Mouse (Mus musculus) forebrain, embryonic 11.5 days (tissue): ENCODE results near the gene Dpm1. TPM values are rescaled to one million over a fixed set of nuclear protein-coding genes. Genes with fewer than 3 reads are reported as not detected.
A peak's percentile ranks its signal among the peaks of the same experiment; 100 is the strongest.

Experiments
- ATAC-seq: fragments of 200-750 bp; cut with Nextera tagmentation; replicated peaks from 2 replicates; pipeline ENCODE4 v1.8.0; 2017; ENCODE audit warnings: moderate TSS enrichment; ENCODE audit not compliant: low FRiP score
- DNase-seq: peaks from one replicate; pipeline ENCODE4 v3.0.0-alpha.2; 2017; ENCODE audit warnings: low spot score
- H3K27ac ChIP-seq: fragments of 300-500 bp; sonication (generic); 2 replicates; pipeline ENCODE4 v1.5.1; 2014; ENCODE audit warnings: low read depth, low read length
- H3K27me3 ChIP-seq: fragments of 300-500 bp; sonication (generic); 2 replicates; pipeline ENCODE4 v1.6.1; 2014; ENCODE audit warnings: mild to moderate bottlenecking, low read length, mixed read lengths; ENCODE audit not compliant: control insufficient read depth, insufficient read depth
- H3K36me3 ChIP-seq: fragments of 300-500 bp; sonication (generic); 2 replicates; pipeline ENCODE4 v1.6.1; 2014; ENCODE audit warnings: mild to moderate bottlenecking, low read length, moderate library complexity, mixed read lengths; ENCODE audit not compliant: control insufficient read depth, insufficient read depth
- H3K4me1 ChIP-seq: fragments of 300-500 bp; sonication (generic); replicated peaks from 2 replicates; pipeline ENCODE4 v1.6.1; 2014; ENCODE audit warnings: low read length, mixed read lengths; ENCODE audit not compliant: control insufficient read depth, insufficient read depth
- H3K4me2 ChIP-seq: fragments of 300-500 bp; sonication (generic); 2 replicates; pipeline ENCODE4 v1.6.1; 2014; ENCODE audit warnings: low read depth, mild to moderate bottlenecking, low read length, moderate library complexity, mixed read lengths; ENCODE audit not compliant: severe bottlenecking
- H3K4me3 ChIP-seq: fragments of 300-500 bp; sonication (generic); 2 replicates; pipeline ENCODE4 v1.5.1; 2014; ENCODE audit warnings: low read depth, low read length
- H3K9ac ChIP-seq: fragments of 300-500 bp; sonication (generic); 2 replicates; pipeline ENCODE4 v1.6.1; 2014; ENCODE audit warnings: low read length
- H3K9me3 ChIP-seq: fragments of 300-500 bp; sonication (generic); 2 replicates; pipeline ENCODE4 v1.6.1; 2016; ENCODE audit warnings: low read length, mixed read lengths; ENCODE audit not compliant: control insufficient read depth
- WGBS: fragments of 180-500 bp; shearing (Covaris S2); extraction: QIAGEN DNeasy Blood & Tissue Kit; methylation state at CpG from one replicate; pipeline ENCODE4 v1.1.7; 2014; 5-methylcytosine and 5-hydroxymethylcytosine counted together
- polyA plus RNA-seq: library from polyadenylated mRNA; unstranded; fragments of >200 nt; fragmentation: Nextera tagmentation; extraction: Ambion mirVana; gene quantifications from 2 replicates; pipeline ENCODE4 v1.2.1, GENCODE M21; 2014

Gene Dpm1
- polyA plus RNA-seq, 1 experiment from 2014 or later = 58.6 TPM

GRCm38 (mm10) chr2:168256506-168256905 lies 26.1 kb upstream of the Dpm1 start:
- Histone ChIP-seq H3K9me3 (no peaks in the 10 kb centered on the region), H3K4me2 (no peak overlapping the region), H3K9ac (no peak overlapping the region), H3K27ac (no peak overlapping the region), H3K36me3 (no peaks in the 10 kb centered on the region), H3K4me3 (no peak overlapping the region), H3K27me3 (no peaks in the 10 kb centered on the region), H3K4me1 (no peaks in the 10 kb centered on the region; the same call in 1 of the 2 replicates)
- WGBS = 81% methylated on average over 3 of the region's 3 CpGs
- no peak for ATAC-seq
- no peak for DNase-seq

- H3K9me3 ChIP-seq = no peaks in the 10 kb centered on the region
- H3K4me3 ChIP-seq = no peak overlapping the region
- DNase-seq (no peak), ATAC-seq (peak; percentile 54)
- H3K27ac ChIP-seq = no peak overlapping the region
- no peaks in the 10 kb centered on the region for H3K36me3 ChIP-seq
- no peak overlapping the region for H3K4me2 ChIP-seq
- no peaks in the 10 kb centered on the region; the same call in 1 of the 2 replicates for H3K4me1 ChIP-seq
- H3K27me3 ChIP-seq = no peaks in the 10 kb centered on the region
- no peak overlapping the region for H3K9ac ChIP-seq
- 74% methylated on average over 7 of the region's 7 CpGs for WGBS
These were observed 23.4 kb upstream of the Dpm1 start for GRCm38 (mm10) chr2:168253822-168254221.

GRCm38 (mm10) chr2:168252639-168253292 lies 22.4 kb upstream of the Dpm1 start:
- DNase-seq (peak; percentile 80), ATAC-seq (no peak)
- Histone ChIP-seq H3K36me3 (no peaks in the 10 kb centered on the region), H3K27me3 (no peaks in the 10 kb centered on the region), H3K9me3 (no peaks in the 10 kb centered on the region), H3K4me1 (no peaks in the 10 kb centered on the region; the same call in 1 of the 2 replicates), H3K4me2 (peak overlapping the region; percentile 36; the same call in 1 of the 2 replicates), H3K4me3 (no peak overlapping the region), H3K9ac (no peak overlapping the region; the same call in 1 of the 2 replicates), H3K27ac (no peak overlapping the region)
- WGBS = 15% methylated on average over 16 of the region's 16 CpGs

- WGBS = 14% methylated on average over 8 of the region's 8 CpGs
- no peak for ATAC-seq
- peak; percentile 90 for DNase-seq
- Histone ChIP-seq H3K4me3 (no peak overlapping the region), H3K27ac (no peak overlapping the region), H3K9ac (no peak overlapping the region), H3K36me3 (no peaks in the 10 kb centered on the region), H3K4me1 (no peaks in the 10 kb centered on the region; the same call in 1 of the 2 replicates), H3K4me2 (no peak overlapping the region), H3K9me3 (no peaks in the 10 kb centered on the region), H3K27me3 (no peaks in the 10 kb centered on the region)
These were observed 19.9 kb upstream of the Dpm1 start for GRCm38 (mm10) chr2:168250270-168250669.

- H3K36me3 ChIP-seq = no peaks in the 10 kb centered on the region
- no peak overlapping the region for H3K27ac ChIP-seq
- ATAC-seq (no peak), DNase-seq (peak; percentile 70)
- H3K9ac ChIP-seq = no peak overlapping the region
- 12% methylated on average over 2 of the region's 2 CpGs for WGBS
- no peaks in the 10 kb centered on the region for H3K27me3 ChIP-seq
- H3K9me3 ChIP-seq = no peaks in the 10 kb centered on the region
- no peak overlapping the region for H3K4me2 ChIP-seq
- H3K4me3 ChIP-seq = no peak overlapping the region
- no peaks in the 10 kb centered on the region; the same call in 1 of the 2 replicates for H3K4me1 ChIP-seq
These were observed 18.5 kb upstream of the Dpm1 start for GRCm38 (mm10) chr2:168248856-168249245.

- Histone ChIP-seq H3K27ac (no peak overlapping the region), H3K4me3 (no peak overlapping the region), H3K4me2 (no peak overlapping the region), H3K9ac (no peak overlapping the region), H3K4me1 (no peaks in the 10 kb centered on the region; the same call in 1 of the 2 replicates), H3K36me3 (no peaks in the 10 kb centered on the region), H3K9me3 (no peaks in the 10 kb centered on the region), H3K27me3 (no peaks in the 10 kb centered on the region)
- DNase-seq (no peak), ATAC-seq (no peak)
- 76% methylated on average over 8 of the region's 8 CpGs for WGBS
These were observed 17.9 kb upstream of the Dpm1 start for GRCm38 (mm10) chr2:168248167-168248855.

- WGBS = 33% methylated on average over 8 of the region's 8 CpGs
- Histone ChIP-seq H3K9ac (no peak overlapping the region), H3K4me2 (no peak overlapping the region), H3K27ac (no peak overlapping the region), H3K4me1 (no peaks in the 10 kb centered on the region), H3K36me3 (no peaks in the 10 kb centered on the region), H3K9me3 (no peaks in the 10 kb centered on the region), H3K4me3 (no peak overlapping the region), H3K27me3 (no peaks in the 10 kb centered on the region)
- no peak for DNase-seq
- ATAC-seq = no peak
These were observed 15.2 kb upstream of the Dpm1 start for GRCm38 (mm10) chr2:168245571-168245970.

GRCm38 (mm10) chr2:168243278-168243677 lies 12.9 kb upstream of the Dpm1 start:
- no peak overlapping the region for H3K9ac ChIP-seq
- DNase-seq = no peak
- H3K9me3 ChIP-seq = no peaks in the 10 kb centered on the region
- H3K4me2 ChIP-seq = no peak overlapping the region
- WGBS = 75% methylated on average over 4 of the region's 4 CpGs
- no peak overlapping the region for H3K27ac ChIP-seq
- H3K27me3 ChIP-seq = no peaks in the 10 kb centered on the region
- no peak for ATAC-seq
- no peaks in the 10 kb centered on the region for H3K36me3 ChIP-seq
- no peak overlapping the region for H3K4me3 ChIP-seq
- H3K4me1 ChIP-seq = no peaks in the 10 kb centered on the region

- no peak overlapping the region for H3K9ac ChIP-seq
- H3K36me3 ChIP-seq = no peaks in the 10 kb centered on the region
- no peak overlapping the region for H3K27ac ChIP-seq
- no peaks in the 10 kb centered on the region for H3K4me1 ChIP-seq
- H3K4me3 ChIP-seq = no peak overlapping the region
- H3K4me2 ChIP-seq = no peak overlapping the region
- H3K27me3 ChIP-seq = no peaks in the 10 kb centered on the region
- ATAC-seq (no peak), DNase-seq (no peak)
- no peaks in the 10 kb centered on the region for H3K9me3 ChIP-seq
These were observed 12.4 kb upstream of the Dpm1 start for GRCm38 (mm10) chr2:168242841-168243240.
